Mouse (Mus musculus): ENCODE measurements at regions not wholly inside any gene's neighbourhood (a gene's known extent, or its start where the extent isn't known, plus 50 kb on each side); places are given as distances from the start of the nearest gene placed in this dataset.

DNA sequence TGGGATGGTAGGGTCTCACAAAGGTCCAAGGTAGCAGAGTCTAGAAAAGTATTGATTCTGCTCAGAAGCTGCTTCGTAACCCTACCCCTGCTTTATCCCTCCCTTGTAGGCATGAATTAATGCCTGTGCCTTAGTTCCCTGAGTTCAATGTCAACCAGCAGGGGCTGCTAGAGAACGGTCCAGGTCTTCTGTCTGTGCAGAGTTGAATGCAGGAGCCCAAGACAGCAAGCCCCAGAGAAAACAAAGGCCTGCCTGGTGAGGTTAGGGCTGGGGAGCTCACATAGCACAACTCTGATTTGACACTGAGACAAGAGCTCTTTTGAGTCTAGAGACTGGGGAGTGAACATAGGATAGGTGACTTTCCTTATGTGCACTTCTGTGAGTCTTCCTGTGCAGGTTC is 56.6 kb downstream of the Olig3 start:
- DNase-seq (ENCODE audit: low spot score in 2 of 2): no peak

GRCm38 (mm10) chr10:19413935-19414334 is 57.6 kb downstream of the Olig3 start:
- no peak for DNase-seq (ENCODE audit: low spot score in 2 of 2)

DNA sequence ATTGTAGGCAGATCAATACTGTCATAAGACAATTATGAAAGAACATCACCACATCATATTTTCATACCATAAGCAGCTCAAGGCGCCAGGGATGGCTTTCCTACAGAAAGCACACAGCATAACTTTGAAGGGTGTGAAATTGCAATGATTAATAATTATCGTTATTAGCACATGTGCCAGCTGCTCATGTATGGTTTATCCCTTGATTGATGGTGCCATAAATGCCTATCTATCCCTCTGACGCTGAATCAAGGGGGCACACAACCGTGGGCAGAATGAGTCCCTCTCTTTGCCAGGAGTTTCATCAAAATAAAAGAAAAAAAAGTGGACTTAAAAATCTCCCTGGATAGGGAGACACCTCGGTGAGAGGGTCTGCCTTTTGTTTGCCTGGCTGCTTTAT is 58.5 kb downstream of the Olig3 start:
- DNase-seq (ENCODE audit: low spot score in 2 of 2): no peak

- DNase-seq (ENCODE audit: low spot score in 2 of 2): no peak
Measured at GRCm38 (mm10) chr10:19424030-19424429, 67.7 kb downstream of the Olig3 start.

GRCm38 (mm10) chr10:19424961-19425360 is 68.6 kb downstream of the Olig3 start:
- DNase-seq (ENCODE audit: low spot score in 2 of 2): no peak

GRCm38 (mm10) chr10:19426835-19427234 is 70.5 kb downstream of the Olig3 start:
- DNase-seq (ENCODE audit: low spot score in 2 of 2): no peak

- no peak for DNase-seq (ENCODE audit: low spot score in 2 of 2)
Measured at GRCm38 (mm10) chr10:19432515-19432914, 76.2 kb downstream of the Olig3 start.

- peak in 1 of 2 experiments; percentile 13 for DNase-seq (ENCODE audit: low spot score in 2 of 2)
Measured at GRCm38 (mm10) chr10:19434661-19435060, 78.3 kb downstream of the Olig3 start.

DNA sequence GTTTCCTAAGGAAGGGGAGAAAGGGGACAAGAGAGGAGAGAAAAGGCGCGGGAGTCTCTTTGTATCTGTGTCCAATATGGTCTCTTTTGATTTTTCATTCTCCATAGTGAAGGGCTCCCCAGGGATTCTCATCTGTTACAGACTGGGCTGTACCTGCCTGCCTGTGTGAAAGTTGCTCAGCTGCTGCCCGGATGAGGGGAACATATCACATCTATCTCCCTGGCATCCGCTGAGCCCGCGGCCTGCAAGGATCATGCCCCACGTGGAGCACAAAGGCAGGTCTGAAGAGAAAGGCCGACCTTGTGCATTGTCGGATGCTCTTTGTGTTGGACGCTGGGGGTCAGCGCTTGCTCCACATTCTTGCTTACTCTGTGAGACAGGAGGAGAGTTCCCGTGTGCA is 85.5 kb downstream of the Olig3 start:
- DNase-seq (ENCODE audit: low spot score in 2 of 2): no peak

DNA sequence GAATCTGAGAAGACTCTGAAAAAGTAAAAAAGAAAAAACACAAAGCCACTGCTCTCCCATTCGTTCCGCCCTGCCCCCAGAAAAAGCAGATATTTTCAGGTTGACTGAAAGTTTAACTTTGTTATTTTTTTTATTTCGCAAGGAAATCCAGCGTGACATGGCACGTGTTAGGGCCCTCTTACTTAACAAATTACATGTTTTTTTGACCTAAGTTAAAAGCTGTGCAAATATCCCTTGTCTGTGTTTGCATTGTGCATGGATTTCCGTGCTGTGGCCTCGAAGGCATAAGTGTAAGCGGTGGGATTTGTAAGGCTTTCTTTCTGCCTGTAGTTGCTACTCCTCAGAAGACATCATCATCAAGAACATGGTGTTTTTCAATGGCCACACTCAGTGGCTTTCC is 87.2 kb downstream of the Olig3 start:
- no peak for DNase-seq (ENCODE audit: low spot score in 2 of 2)

DNA sequence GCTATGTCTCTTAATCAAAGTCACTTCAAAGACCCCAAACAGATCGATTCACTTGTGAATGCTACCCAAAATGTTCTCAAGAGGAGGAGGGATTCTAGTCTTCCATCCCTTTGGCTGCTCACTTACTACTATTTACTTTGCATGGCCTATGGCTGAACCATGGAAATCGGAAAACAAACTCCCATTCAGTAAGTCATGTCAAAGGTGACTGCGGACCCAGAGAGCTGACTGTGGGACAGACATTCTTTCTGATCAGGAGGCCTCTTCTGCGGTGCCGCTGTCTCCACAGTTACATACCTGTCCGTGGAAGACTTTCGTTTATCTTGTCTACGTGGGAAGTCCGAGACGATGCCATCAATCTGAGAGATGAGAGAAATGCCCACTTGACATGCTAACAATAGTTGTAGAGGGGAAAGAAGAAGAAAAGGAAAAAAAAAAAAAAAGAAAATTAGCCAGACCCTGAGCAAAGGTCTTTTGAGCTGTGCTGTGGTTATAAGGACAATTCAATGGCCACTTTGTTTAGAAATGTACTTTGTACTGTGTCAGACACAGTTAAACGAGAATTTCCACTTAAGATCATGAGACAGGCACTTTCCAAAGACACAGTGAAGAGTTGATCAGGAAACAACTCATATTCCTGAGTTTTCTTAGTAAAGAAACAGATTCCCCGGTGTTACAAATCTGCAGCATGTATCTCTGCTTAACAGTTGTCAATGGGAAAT is 92.7 kb downstream of the Olig3 start:
- no peak for DNase-seq (ENCODE audit: low spot score in 2 of 2)

DNA sequence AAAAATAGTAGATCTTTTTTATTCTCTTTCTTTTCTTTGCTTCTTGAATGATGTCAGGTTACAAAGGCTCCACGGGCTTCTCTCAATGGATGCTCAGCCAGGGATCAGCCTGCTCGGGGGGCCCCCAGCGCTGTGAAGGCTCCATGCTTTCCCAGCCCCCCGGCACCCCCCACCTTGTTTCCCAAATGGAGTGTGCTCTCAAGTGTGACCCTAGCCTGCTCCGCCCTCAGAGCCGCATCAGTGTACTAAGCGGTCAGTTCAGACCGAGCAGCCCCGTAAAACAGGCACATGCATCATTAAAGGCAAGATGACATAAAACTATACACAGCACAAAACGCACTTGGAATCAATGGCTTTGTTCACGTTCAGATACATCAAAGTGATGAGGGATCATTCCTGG is 102.7 kb downstream of the Olig3 start:
- no peak for DNase-seq (ENCODE audit: low spot score in 2 of 2)

DNA sequence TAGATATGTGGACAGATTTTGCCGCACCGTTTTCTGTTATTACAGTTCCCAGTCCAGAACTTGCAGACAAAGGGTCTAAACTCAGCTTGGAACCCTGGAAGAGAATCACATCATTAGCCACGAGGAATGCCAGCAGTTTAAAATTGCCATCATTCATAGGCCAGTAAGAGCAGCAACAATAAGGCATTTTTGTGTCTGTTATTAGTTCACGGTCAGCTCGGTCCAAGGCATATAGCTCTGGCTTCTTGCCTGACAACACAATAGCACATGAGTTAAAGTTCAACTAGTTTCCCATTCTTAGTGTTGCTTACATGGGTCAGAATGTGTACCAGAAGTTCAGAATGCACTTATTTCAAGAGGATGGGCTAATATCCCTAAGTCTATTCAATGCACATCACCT is 103.4 kb downstream of the Olig3 start:
- no peak for DNase-seq (ENCODE audit: low spot score in 2 of 2)

DNA sequence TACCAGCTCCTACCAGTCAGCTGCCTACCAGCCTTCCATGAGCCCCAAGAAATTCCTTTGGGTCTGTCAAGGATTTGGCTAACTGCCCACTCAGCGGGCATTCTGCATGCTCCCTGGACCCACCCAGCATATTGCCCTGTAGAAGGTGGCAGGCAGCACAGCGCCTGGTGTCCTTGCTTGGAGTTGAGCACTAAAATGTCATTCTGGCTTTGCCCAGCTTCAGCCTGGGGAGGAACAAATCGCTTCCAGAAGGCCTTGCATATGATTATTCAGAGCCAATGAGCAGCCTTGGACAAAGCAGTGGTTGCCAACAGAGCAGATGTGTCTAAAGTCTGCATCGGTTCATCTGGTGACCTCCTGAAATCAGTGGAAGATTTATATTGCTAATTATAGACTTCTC is 103.8 kb downstream of the Olig3 start:
- no peak for DNase-seq (ENCODE audit: low spot score in 2 of 2)

DNA sequence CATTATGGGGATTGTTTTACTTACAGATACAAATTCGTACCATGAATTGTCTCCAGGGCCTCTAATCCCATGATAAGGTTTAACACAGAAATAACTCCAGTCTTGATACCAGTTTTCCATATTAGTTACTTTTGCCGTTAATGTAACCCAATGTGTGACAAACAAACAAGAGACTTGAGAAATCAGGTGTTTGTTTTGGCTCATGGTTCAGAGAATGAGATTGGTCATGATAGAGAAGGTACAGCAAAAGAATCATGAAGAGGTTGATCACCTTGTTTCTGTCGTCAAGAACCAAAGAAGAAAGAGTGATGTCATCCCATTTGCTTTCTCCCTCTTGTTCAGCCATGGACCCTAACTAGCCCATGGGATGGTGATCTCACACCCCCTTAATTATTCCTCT is 107.5 kb downstream of the Olig3 start:
- DNase-seq (ENCODE audit: low spot score in 2 of 2): no peak

DNA sequence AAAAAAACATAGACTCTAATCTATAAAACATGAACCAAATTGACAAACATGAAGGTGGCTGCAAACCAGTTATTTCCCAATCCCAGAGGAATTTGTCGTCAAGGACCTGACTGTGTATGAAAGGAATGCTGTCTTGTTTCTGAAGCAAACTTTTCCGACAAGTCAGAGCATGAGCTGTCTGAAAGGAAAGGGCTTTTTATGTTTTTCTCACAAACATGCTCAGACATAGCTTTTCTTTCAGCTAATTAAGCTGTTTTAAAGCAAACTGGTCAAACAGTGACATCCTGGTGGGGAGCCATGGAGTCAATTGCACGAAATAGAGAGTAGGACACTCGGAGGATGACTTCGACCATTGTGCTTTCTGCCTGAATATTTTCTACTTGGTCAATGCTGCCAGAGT is 108.2 kb downstream of the Olig3 start:
- DNase-seq (ENCODE audit: low spot score in 2 of 2): no peak

GRCm38 (mm10) chr10:19471349-19472040 is 115.2 kb downstream of the Olig3 start:
- peak; percentile 42 to 93 for DNase-seq (ENCODE audit: low spot score in 2 of 2)

DNA sequence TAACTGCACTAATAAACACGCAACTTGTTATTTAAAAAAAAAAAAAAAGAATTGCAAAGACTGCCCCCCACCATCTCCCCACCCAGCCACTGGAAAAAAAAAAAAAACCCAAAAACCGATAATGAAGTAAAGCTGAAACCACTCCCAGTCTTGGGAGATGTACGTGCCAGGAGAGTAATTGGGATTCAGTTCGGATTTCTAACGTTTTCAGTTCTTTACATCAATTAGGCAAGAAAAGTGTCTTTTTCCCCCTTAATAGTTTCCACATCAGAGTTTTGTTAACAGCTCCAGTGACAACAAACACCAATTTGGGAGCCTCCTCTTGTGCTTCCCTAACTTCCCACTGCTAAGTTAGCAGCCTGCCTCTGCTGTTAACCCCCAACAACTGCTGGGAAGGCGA is 115.7 kb downstream of the Olig3 start:
- no peak for DNase-seq (ENCODE audit: low spot score in 2 of 2)

DNA sequence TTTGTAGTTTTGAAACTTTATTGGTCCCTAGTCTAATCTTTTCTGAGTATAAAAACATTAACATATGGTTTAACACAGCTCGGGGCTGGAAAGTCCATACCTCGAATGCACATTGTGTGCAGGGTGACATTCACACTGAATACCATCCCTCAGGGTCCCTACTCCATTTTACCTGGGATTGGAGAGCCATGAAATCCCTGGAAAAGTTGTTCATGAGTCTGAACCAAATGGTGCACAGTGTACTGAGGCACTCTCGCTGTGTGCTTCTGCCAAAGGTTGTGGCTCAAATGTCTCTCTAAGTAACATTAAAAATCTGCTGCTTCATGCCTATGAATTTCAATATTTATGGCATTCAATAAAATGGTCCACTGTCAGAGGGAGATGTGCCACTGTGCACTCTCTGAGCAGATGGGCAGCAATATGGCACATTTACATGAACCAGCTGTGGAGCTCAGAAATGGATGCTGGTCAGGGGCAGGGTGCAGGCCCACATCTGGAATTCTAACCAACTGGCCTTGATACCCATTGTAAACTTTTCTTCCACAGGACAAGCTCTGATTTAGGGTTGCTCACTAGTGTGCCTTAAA is 116.7 kb downstream of the Olig3 start:
- DNase-seq (ENCODE audit: low spot score in 2 of 2): no peak

DNA sequence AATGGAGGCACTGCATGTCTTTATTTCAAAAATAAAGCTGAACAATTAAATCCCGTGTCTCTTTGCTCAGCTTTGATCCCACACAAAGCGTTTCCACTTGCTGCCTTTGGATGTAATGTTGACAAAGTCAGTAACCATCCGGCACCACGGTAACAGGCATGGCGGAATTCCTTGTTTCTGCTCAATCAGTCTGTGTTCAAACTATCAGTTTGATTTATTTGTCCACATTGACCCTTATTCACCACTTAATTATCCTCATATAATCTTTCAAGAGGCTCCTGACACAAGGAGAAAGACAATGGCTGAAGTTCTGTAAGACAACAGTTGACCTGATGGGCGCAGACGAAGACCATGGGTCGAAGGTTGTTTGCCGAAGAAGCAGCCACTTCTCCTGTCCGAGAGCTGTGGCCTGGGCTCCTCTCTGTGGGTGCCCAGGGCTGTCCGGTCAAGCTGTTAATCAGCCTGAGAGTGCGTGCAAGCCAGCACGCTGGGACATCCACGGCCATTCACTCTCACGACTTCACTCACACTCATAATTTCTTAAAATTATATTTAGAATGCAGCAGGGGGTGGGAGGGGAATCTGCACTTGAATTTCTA is 106.1 kb upstream of the Ifngr1 start:
- DNase-seq (ENCODE audit: low spot score in 2 of 2): no peak

DNA sequence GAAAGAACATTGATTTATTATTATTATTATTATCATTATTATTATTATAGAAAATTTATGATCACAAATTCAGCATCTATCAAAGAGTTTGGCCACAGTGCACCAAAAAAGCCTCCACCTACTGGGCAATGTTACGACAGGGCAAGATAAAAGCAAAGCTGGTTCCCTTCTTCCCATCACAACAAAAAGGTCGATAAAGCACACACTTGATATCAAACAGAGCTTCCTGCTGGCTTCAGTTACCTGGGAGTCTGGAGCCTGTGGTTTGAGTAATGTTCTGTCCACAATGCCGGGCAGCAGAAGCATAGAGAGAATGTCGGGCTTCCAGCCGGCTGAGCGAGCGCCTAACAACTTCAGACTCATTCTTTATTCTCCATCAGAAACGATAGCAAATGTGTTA is 101.2 kb upstream of the Ifngr1 start:
- DNase-seq (ENCODE audit: low spot score in 2 of 2): no peak

Measured in layer of hippocampus, postnatal 14 days (tissue).